Mouse (Mus musculus): Measurements from ENCODE around the gene Sft2d2.

Sft2d2 gene

DNA sequence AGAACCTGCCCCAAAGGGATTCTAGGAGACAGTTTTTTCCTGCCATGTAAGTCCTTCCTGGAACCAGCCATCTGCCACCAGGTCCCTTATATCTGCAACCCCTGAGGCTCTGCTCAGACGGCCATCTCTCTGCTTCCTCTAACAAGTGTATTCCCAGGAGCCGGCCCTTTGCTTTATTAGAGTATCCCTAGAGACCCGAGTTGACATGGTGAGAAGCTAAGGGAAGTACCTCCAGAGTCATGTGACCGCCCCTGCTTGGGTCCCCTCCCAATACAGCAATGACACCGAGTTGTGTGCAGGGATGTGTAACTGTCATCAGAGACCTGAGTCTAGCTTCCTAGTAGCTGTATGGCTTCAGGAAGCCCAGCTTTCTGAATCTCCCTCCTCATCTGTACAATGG is 61.0 kb downstream of the Sft2d2 start:
- no peak for DNase-seq (ENCODE audit: low read depth, low spot score)

DNA sequence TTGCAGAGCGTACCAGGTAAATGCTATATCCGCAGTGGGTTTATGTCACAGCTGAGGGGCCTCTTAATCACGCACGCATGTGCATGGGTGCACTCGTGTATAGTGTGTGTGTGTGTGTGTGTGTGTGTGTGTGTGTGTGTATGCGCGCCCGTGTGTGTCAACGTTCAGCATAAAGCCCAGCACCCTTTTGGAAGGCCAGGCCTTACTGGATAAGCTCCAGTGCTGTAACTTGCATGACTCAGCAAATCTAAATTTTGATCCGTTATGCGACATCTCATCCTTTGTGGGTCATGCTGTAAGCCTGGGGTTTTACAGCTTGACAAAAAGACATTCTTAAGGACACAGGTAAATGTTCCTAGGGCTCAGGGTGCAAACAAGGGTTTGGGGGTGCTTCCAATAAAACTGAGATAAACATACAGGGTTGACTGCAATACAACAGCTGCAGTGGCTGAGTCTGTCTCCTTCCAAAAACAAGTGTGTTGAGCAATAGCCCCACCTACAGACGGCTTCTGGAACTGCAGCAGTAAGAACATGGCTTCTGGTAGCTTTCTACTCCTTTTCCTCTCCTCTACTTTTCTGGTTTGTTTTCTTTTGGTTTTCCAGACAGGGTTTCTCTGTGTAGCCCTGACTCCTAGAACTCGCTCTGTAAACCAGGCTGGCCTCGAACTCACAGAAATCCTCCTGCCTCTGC is 61.9 kb downstream of the Sft2d2 start:
- DNase-seq (ENCODE audit: low read depth, low spot score), result peak; percentile 85

DNA sequence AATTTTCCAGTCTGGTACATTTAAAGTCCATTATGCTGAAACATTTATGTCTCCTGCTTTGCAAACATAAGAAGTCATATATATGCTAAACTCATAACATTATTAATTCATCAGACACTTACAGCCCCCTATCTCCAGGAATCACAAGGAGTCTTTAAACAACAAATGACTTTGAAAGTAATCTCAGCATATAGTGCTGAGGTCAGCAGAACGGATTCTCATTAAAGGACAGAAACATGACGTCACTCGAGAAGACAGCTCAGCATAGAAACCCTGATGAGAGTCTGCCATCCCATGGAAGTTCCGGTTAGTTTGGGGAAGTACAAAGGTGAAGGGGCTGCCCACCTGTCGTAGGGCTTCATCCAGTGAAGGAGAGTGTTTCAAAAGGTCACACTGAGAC is 64.7 kb downstream of the Sft2d2 start:
- no peak for DNase-seq (ENCODE audit: low read depth, low spot score)
